Mouse (Mus musculus) embryonic facial prominence, embryonic 13.5 days (tissue): ENCODE measurements around the gene Olfr1336. TPM values are rescaled to one million over a fixed set of nuclear protein-coding genes. Genes with fewer than 3 reads are reported as not detected.
"Not testable (repeated sequence)": the region's sequence is repeated elsewhere in the genome, so short reads cannot be mapped to it uniquely, and the experiment has no call there.

ENCODE experiments used
- ATAC-seq: fragments of 200-750 bp; cut with Nextera tagmentation; 2 replicates; pipeline ENCODE4 v1.8.0; 2017; ENCODE audit warnings: low read depth; ENCODE audit not compliant: insufficient number of reproducible peaks, insufficient read depth, low FRiP score, low TSS enrichment
- H3K27ac ChIP-seq: fragments of 300-500 bp; sonication (generic); 2 replicates; pipeline ENCODE4 v1.5.1; 2015; ENCODE audit warnings: moderate library complexity, mild to moderate bottlenecking, inconsistent platforms
- H3K27me3 ChIP-seq: fragments of 300-500 bp; sonication (generic); 2 replicates; pipeline ENCODE4 v1.6.1; 2015; ENCODE audit warnings: mild to moderate bottlenecking, inconsistent platforms
- H3K36me3 ChIP-seq: fragments of 300-500 bp; sonication (generic); 2 replicates; pipeline ENCODE4 v1.6.1; 2015; ENCODE audit warnings: mild to moderate bottlenecking, inconsistent platforms
- H3K4me1 ChIP-seq: fragments of 300-500 bp; sonication (generic); 2 replicates; pipeline ENCODE4 v1.6.1; 2015; ENCODE audit warnings: inconsistent platforms
- H3K4me2 ChIP-seq: fragments of 300-500 bp; sonication (generic); 2 replicates; pipeline ENCODE4 v1.6.1; 2015; ENCODE audit warnings: moderate library complexity, mild to moderate bottlenecking, inconsistent platforms
- H3K4me3 ChIP-seq: fragments of 300-500 bp; sonication (generic); 2 replicates; pipeline ENCODE4 v1.5.1; 2015; ENCODE audit warnings: mild to moderate bottlenecking, inconsistent platforms
- H3K9ac ChIP-seq: fragments of 300-500 bp; sonication (generic); 2 replicates; pipeline ENCODE4 v1.6.1; 2015; ENCODE audit warnings: mild to moderate bottlenecking, inconsistent platforms
- H3K9me3 ChIP-seq: fragments of 300-500 bp; sonication (generic); 2 replicates; pipeline ENCODE4 v1.6.1; 2016; ENCODE audit warnings: inconsistent platforms
- WGBS: fragments of 180-500 bp; shearing (Covaris S2); methylation state at CpG from one replicate; pipeline ENCODE4 v1.1.7; 2015; ENCODE audit warnings: mixed read lengths; 5-methylcytosine and 5-hydroxymethylcytosine counted together
- polyA plus RNA-seq: library from polyadenylated mRNA; unstranded; fragments of >200 nt; fragmentation: Nextera tagmentation; extraction: Ambion mirVana; gene quantifications from 2 replicates; pipeline ENCODE4 v1.2.1, GENCODE M21; 2015

Gene Olfr1336
- polyA plus RNA-seq, 1 experiment from 2014 or later = not detected

DNA sequence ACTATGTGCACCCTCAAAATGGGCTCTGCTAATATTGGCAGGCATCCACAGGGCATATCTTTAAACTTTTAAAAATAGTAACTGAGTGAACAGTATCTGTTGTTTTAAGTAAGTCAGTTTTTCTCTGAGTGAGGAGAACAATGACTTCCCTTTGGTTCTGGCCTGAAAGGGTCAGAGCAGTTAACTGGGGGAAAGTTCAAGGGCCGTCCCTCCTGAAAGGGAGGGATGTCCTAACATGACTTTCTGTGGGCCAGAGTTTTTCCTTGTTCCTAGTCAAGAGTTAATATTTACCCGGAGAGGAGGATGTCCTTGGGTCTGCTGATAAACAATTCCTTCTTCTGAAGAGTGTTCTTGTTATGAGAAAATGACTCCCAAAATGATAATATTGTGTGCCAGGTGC lies 21.7 kb downstream of the Olfr1336 start:
- H3K4me1 ChIP-seq, ATAC-seq, H3K4me3 ChIP-seq, H3K27me3 ChIP-seq, H3K9ac ChIP-seq, H3K27ac ChIP-seq, H3K36me3 ChIP-seq, H3K4me2 ChIP-seq: not testable (repeated sequence)
- peaks cover 12% of the 10 kb centered on the region for H3K9me3 ChIP-seq
- 82% methylated on average over 2 of the region's 2 CpGs for WGBS

GRCm38 (mm10) chr7:6486841-6487240 lies 30.9 kb downstream of the Olfr1336 start, which contains the start of gene Olfr5:
TSS of gene Olfr5 (minus strand) at chr7:6486941.
- no peaks in the 10 kb centered on the region for H3K36me3 ChIP-seq
- no peaks in the 10 kb centered on the region for H3K4me1 ChIP-seq
- ATAC-seq = no peak
- H3K9me3 ChIP-seq = 0 out of 2 replicates have a peak, but pooled peaks cover 5% of the 10 kb centered on the region
- H3K4me2 ChIP-seq = no peak within 1 kb of the TSS
- 24% methylated on average over 2 of the region's 2 CpGs for WGBS
- H3K9ac ChIP-seq = no peak within 1 kb of the TSS
- H3K27ac ChIP-seq = no peak within 1 kb of the TSS
- no peaks in the 10 kb centered on the region for H3K27me3 ChIP-seq
- no peak within 1 kb of the TSS for H3K4me3 ChIP-seq

GRCm38 (mm10) chr7:6499655-6500054 lies 43.7 kb downstream of the Olfr1336 start, which contains the start of gene Olfr1347:
TSS of gene Olfr1347 (minus strand) at chr7:6499755.
- WGBS = 62% methylated on average over 1 of the region's 1 CpGs
- H3K4me3 ChIP-seq = no peak within 1 kb of the TSS
- no peaks in the 10 kb centered on the region for H3K4me1 ChIP-seq
- H3K4me2 ChIP-seq = no peak within 1 kb of the TSS
- no peak within 1 kb of the TSS for H3K27ac ChIP-seq
- H3K36me3 ChIP-seq = no peaks in the 10 kb centered on the region
- no peak within 1 kb of the TSS for H3K9ac ChIP-seq
- no peaks in the 10 kb centered on the region for H3K27me3 ChIP-seq
- peaks cover 3% of the 10 kb centered on the region; the same call in 1 of the 2 replicates for H3K9me3 ChIP-seq
- ATAC-seq = no peak

DNA sequence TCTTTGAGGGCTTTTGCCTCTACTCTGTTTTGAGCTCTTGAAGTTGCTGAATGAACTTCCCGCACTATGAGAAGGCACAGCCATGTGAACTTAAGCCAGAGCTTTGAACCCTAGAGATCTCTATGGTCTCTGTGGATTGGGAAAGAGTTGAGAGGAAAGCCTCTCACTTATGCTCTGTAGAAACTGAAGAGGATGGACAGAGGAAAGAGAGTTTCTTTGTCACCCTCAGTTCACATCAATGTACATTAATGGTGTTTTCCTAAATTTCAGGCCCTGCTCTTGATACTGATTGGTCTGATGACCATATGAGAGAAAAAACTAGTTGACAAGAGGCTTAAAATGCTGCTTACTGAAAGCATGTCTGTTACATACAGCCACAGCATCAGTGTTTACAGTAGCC lies 52.7 kb downstream of the Olfr1336 start, which contains the start of gene Olfr1348:
Gene Olfr1348 (minus strand): TSS at position 101 of the 400 bp plus-strand sequence.
- WGBS = 90% methylated on average over 1 of the region's 1 CpGs
- no peaks in the 10 kb centered on the region for H3K27me3 ChIP-seq
- no peak within 1 kb of the TSS for H3K4me2 ChIP-seq
- no peak within 1 kb of the TSS for H3K9ac ChIP-seq
- no peaks in the 10 kb centered on the region; the same call in 1 of the 2 replicates for H3K9me3 ChIP-seq
- H3K4me3 ChIP-seq = no peak within 1 kb of the TSS
- H3K4me1 ChIP-seq = no peaks in the 10 kb centered on the region
- H3K36me3 ChIP-seq = no peaks in the 10 kb centered on the region
- ATAC-seq = no peak
- no peak within 1 kb of the TSS for H3K27ac ChIP-seq

Other genes starting within 250 kb of the Olfr1336 start
- gene Zscan5b, start 233.9 kb upstream of the Olfr1336 start, polyA plus RNA-seq = not detected in 2 replicates
- not detected in 2 replicates for gene Epp13, start 203.5 kb upstream of the Olfr1336 start, polyA plus RNA-seq
- 8.3 and 9.7 TPM in 2 replicates for gene Zfp667, start 169.6 kb upstream of the Olfr1336 start, polyA plus RNA-seq
- gene Zfp583, start 124.9 kb upstream of the Olfr1336 start, polyA plus RNA-seq = 7.8 and 9.2 TPM in 2 replicates
- gene Gm3854, start 112.4 kb upstream of the Olfr1336 start, polyA plus RNA-seq = 3.1 and 4.0 TPM in 2 replicates
- gene Zfp78, start 92.9 kb upstream of the Olfr1336 start, polyA plus RNA-seq = 2.7 and 4.5 TPM in 2 replicates
- 12.8 and 13.7 TPM in 2 replicates for gene Zfp28, start 72.9 kb upstream of the Olfr1336 start, polyA plus RNA-seq
- gene Smim17, start 57.5 kb upstream of the Olfr1336 start, polyA plus RNA-seq = not detected in 2 replicates
- gene Gm20715, start 45.9 kb upstream of the Olfr1336 start, polyA plus RNA-seq = not detected in 2 replicates
- not detected in 2 replicates for gene Olfr1344, start 17.5 kb upstream of the Olfr1336 start, polyA plus RNA-seq
- not detected in 2 replicates for gene Olfr1346, start 10.9 kb downstream of the Olfr1336 start, polyA plus RNA-seq
- not detected in 2 replicates for gene Olfr5, start 30.8 kb downstream of the Olfr1336 start, polyA plus RNA-seq
- gene Olfr1347, start 43.6 kb downstream of the Olfr1336 start, polyA plus RNA-seq = not detected in 2 replicates
- not detected in 2 replicates for gene Olfr1348, start 52.6 kb downstream of the Olfr1336 start, polyA plus RNA-seq
- gene Olfr1349, start 66.8 kb downstream of the Olfr1336 start, polyA plus RNA-seq = not detected in 2 replicates
- not detected in 2 replicates for gene Olfr1350, start 108.7 kb downstream of the Olfr1336 start, polyA plus RNA-seq
- 3.2 and 4.5 TPM in 2 replicates for gene Zim1, start 240.3 kb downstream of the Olfr1336 start, polyA plus RNA-seq